Mouse (Mus musculus): ENCODE data around the gene Usp17lc. TPM values are rescaled to one million over a fixed set of nuclear protein-coding genes. Genes with fewer than 3 reads are reported as not detected.
"Not testable (repeated sequence)": the region's sequence is repeated elsewhere in the genome, so short reads cannot be mapped to it uniquely, and the experiment has no call there.

Usp17lc gene
- total RNA-seq (2021): not detected
- long read RNA-seq: 0 reads

GRCm38 (mm10) chr7:103414772-103415171 lies at the start of gene Usp17lc:
TSS of gene Usp17lc (plus strand) at chr7:103415072.
- DNase-seq (ENCODE audit: low spot score in 2 of 2): not testable (repeated sequence)

GRCm38 (mm10) chr7:103386077-103386476 lies 28.8 kb upstream of the Usp17lc start, which contains the start of gene Olfr603:
TSS of gene Olfr603 (minus strand) at chr7:103386177.
- DNase-seq (ENCODE audit: low spot score in 2 of 2): no peak

GRCm38 (mm10) chr7:103397758-103398157 lies 17.1 kb upstream of the Usp17lc start:
- no peak for DNase-seq (ENCODE audit: low spot score in 2 of 2)

- DNase-seq (ENCODE audit: low spot score in 2 of 2): no peak
Observed at GRCm38 (mm10) chr7:103398981-103399380, 15.9 kb upstream of the Usp17lc start.

GRCm38 (mm10) chr7:103406521-103407055 lies 8.3 kb upstream of the Usp17lc start:
- not testable (repeated sequence) for DNase-seq (ENCODE audit: low spot score in 2 of 2)

GRCm38 (mm10) chr7:103445339-103445738 lies 30.5 kb downstream of the Usp17lc start, which contains the start of gene Olfr605:
TSS of gene Olfr605 (minus strand) at chr7:103445439.
- no peak for DNase-seq (ENCODE audit: low spot score in 2 of 2)

- no peak for DNase-seq (ENCODE audit: low spot score in 2 of 2)
Observed at GRCm38 (mm10) chr7:103448746-103449145, 33.9 kb downstream of the Usp17lc start, which contains the start of gene Olfr606. TSS of gene Olfr606 (plus strand) at chr7:103449046.

- no peak for DNase-seq (ENCODE audit: low spot score in 2 of 2)
Observed at GRCm38 (mm10) chr7:103460590-103460989, 45.7 kb downstream of the Usp17lc start.

Small RNAs within 50 kb of the gene (microRNA-seq; reads per million reads assigned to microRNA genes)
- gene Gm25774: 0 reads per million in 2 experiments

Other genes with a start within 250 kb of the Usp17lc start
- not detected for gene Olfr591, start 236.7 kb upstream of the Usp17lc start, total RNA-seq (2021)
- gene Olfr592, start 230.3 kb upstream of the Usp17lc start, total RNA-seq (2021): not detected
- gene Olfr593, start 203.2 kb upstream of the Usp17lc start, total RNA-seq (2021): not detected
- gene Olfr594, start 198.1 kb upstream of the Usp17lc start, total RNA-seq (2021): not detected
- not detected for gene Usp17ld, start 162.6 kb upstream of the Usp17lc start, total RNA-seq (2021)
- gene Olfr596, start 109.4 kb upstream of the Usp17lc start, total RNA-seq (2021): not detected
- gene Olfr597, start 98.8 kb upstream of the Usp17lc start, total RNA-seq (2021): not detected
- gene Olfr598, start 91.5 kb upstream of the Usp17lc start, total RNA-seq (2021): not detected
- not detected for gene Olfr599, start 79.2 kb upstream of the Usp17lc start, total RNA-seq (2021)
- gene Olfr600, start 65.4 kb upstream of the Usp17lc start, total RNA-seq (2021): not detected
- not detected for gene Olfr601, start 52.4 kb upstream of the Usp17lc start, total RNA-seq (2021)
- gene Olfr603, start 28.9 kb upstream of the Usp17lc start, total RNA-seq (2021): not detected
- gene Olfr605, start 30.4 kb downstream of the Usp17lc start, total RNA-seq (2021): not detected
- gene Olfr606, start 34.0 kb downstream of the Usp17lc start, total RNA-seq (2021): not detected
- gene Olfr607, start 49.1 kb downstream of the Usp17lc start, total RNA-seq (2021): not detected
- not detected for gene Olfr608, start 54.8 kb downstream of the Usp17lc start, total RNA-seq (2021)
- gene Olfr609, start 83.0 kb downstream of the Usp17lc start, total RNA-seq (2021): not detected
- not detected for gene Olfr610, start 97.0 kb downstream of the Usp17lc start, total RNA-seq (2021)
- not detected for gene Olfr611, start 105.8 kb downstream of the Usp17lc start, total RNA-seq (2021)
- gene Olfr612, start 127.6 kb downstream of the Usp17lc start, total RNA-seq (2021): not detected
- not detected for gene Olfr613, start 133.0 kb downstream of the Usp17lc start, total RNA-seq (2021)
- gene Olfr615, start 141.0 kb downstream of the Usp17lc start, total RNA-seq (2021): not detected
- gene Olfr616, start 154.1 kb downstream of the Usp17lc start, total RNA-seq (2021): not detected
- not detected for gene Olfr617, start 158.0 kb downstream of the Usp17lc start, total RNA-seq (2021)
- not detected for gene Olfr618, start 175.0 kb downstream of the Usp17lc start, total RNA-seq (2021)
- gene Olfr619, start 185.5 kb downstream of the Usp17lc start, total RNA-seq (2021): not detected
- not detected for gene Olfr620, start 197.5 kb downstream of the Usp17lc start, total RNA-seq (2021)
- gene Olfr622, start 227.6 kb downstream of the Usp17lc start, total RNA-seq (2021): not detected
- gene Olfr623, start 248.6 kb downstream of the Usp17lc start, total RNA-seq (2021): not detected

All from layer of hippocampus, adult 18-20 months (tissue).